Mouse (Mus musculus): ENCODE measurements around the gene Ift20.
"Not testable (repeated sequence)": the region's sequence is repeated elsewhere in the genome, so short reads cannot be mapped to it uniquely, and the experiment has no call there.

Gene Ift20

GRCm38 (mm10) chr11:78522481-78522997 lies 13.6 kb upstream of the Ift20 start:
- in situ Hi-C loops (cut with MboI) = no loop called here

GRCm38 (mm10) chr11:78523241-78523955 lies 12.8 kb upstream of the Ift20 start:
- in situ Hi-C loops (cut with MboI) = no loop called here

GRCm38 (mm10) chr11:78524838-78525237 lies 11.3 kb upstream of the Ift20 start:
- in situ Hi-C loops (cut with MboI) = no loop called here

GRCm38 (mm10) chr11:78528714-78529113 lies 7.4 kb upstream of the Ift20 start:
- in situ Hi-C loops (cut with MboI) = no loop called here

GRCm38 (mm10) chr11:78530001-78530400 lies 6.2 kb upstream of the Ift20 start:
- in situ Hi-C loops (cut with MboI) = no loop called here

GRCm38 (mm10) chr11:78531046-78531445 lies 5.1 kb upstream of the Ift20 start:
- in situ Hi-C loops (cut with MboI) = no loop called here

- in situ Hi-C loops (cut with MboI) = not testable (repeated sequence)
These were observed 4.6 kb upstream of the Ift20 start for GRCm38 (mm10) chr11:78531515-78531914.

- in situ Hi-C loops (cut with MboI) = no loop called here
These were observed 1.6 kb upstream of the Ift20 start for GRCm38 (mm10) chr11:78534516-78534915.

- in situ Hi-C loops (cut with MboI) = no loop called here
These were observed 633 bp upstream of the Ift20 start for GRCm38 (mm10) chr11:78535376-78536079.

GRCm38 (mm10) chr11:78536690-78537084 lies 526 bp downstream of the Ift20 start:
- in situ Hi-C loops (cut with MboI) = no loop called here

GRCm38 (mm10) chr11:78540358-78540757 lies 4.2 kb downstream of the Ift20 start:
- in situ Hi-C loops (cut with MboI) = no loop called here

- in situ Hi-C loops (cut with MboI) = no loop called here
These were observed 8.4 kb downstream of the Ift20 start for GRCm38 (mm10) chr11:78544449-78545111.

GRCm38 (mm10) chr11:78545181-78545580 lies 9.0 kb downstream of the Ift20 start:
- in situ Hi-C loops (cut with MboI) = no loop called here

- in situ Hi-C loops (cut with MboI) = no loop called here
These were observed 11.7 kb downstream of the Ift20 start for GRCm38 (mm10) chr11:78547718-78548460.

- in situ Hi-C loops (cut with MboI) = no loop called here
These were observed 13.4 kb downstream of the Ift20 start for GRCm38 (mm10) chr11:78549491-78549987.

GRCm38 (mm10) chr11:78550168-78551058 lies 14.3 kb downstream of the Ift20 start, which contains the start of gene Tmem97:
Gene Tmem97 (minus strand): TSS chr11:78550777.
- in situ Hi-C loops (cut with MboI) = no loop called here

GRCm38 (mm10) chr11:78551059-78551398 lies 14.9 kb downstream of the Ift20 start:
- in situ Hi-C loops (cut with MboI) = no loop called here

GRCm38 (mm10) chr11:78555623-78556022 lies 19.5 kb downstream of the Ift20 start:
- in situ Hi-C loops (cut with MboI) = no loop called here

- in situ Hi-C loops (cut with MboI) = no loop called here
These were observed 19.9 kb downstream of the Ift20 start for GRCm38 (mm10) chr11:78556070-78556469.

GRCm38 (mm10) chr11:78557241-78557640 lies 21.1 kb downstream of the Ift20 start:
- in situ Hi-C loops (cut with MboI) = no loop called here

- in situ Hi-C loops (cut with MboI) = no loop called here
These were observed 24.3 kb downstream of the Ift20 start for GRCm38 (mm10) chr11:78560447-78560846.
